Mouse (Mus musculus): ENCODE measurements at regions not wholly inside any gene's neighbourhood (a gene's known extent, or its start where the extent isn't known, plus 50 kb on each side); places are given as distances from the start of the nearest gene placed in this dataset.

DNA sequence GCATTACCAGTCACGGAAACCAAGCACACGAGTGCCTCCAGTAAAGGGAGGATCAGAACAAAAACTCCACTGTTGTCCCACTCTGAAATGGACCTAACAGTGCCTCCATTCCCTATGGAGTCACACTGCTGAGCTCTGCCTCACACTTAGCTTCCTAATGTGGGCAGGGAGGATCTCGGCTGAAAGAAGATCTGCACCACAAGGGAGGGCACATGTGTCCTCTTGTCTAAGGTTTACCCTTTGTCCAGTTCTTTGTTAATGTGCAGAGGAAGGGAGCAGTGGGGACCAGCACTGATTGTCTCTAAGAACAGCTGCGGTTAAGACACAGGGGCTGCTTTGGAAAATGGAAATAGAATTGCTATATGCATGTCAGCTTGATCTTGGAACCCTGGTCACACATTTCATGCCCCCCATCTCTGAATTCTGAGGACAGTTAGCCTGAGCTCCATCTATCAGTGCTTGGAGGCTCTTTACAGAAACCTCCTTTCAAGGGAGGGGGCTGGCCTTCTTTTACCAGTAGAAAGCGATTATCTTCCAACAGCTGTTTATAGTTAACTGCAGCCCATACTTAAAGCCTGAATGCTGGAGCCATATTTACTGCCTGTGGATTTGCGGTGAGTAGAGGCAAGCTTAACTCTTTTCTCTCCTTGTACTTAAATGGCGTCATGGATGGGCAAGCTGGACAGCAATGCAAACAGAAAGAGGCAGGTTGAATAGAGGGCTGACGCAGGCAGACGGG, 485.5 kb upstream of the Cdh11 start:
- no peak for DNase-seq

DNA sequence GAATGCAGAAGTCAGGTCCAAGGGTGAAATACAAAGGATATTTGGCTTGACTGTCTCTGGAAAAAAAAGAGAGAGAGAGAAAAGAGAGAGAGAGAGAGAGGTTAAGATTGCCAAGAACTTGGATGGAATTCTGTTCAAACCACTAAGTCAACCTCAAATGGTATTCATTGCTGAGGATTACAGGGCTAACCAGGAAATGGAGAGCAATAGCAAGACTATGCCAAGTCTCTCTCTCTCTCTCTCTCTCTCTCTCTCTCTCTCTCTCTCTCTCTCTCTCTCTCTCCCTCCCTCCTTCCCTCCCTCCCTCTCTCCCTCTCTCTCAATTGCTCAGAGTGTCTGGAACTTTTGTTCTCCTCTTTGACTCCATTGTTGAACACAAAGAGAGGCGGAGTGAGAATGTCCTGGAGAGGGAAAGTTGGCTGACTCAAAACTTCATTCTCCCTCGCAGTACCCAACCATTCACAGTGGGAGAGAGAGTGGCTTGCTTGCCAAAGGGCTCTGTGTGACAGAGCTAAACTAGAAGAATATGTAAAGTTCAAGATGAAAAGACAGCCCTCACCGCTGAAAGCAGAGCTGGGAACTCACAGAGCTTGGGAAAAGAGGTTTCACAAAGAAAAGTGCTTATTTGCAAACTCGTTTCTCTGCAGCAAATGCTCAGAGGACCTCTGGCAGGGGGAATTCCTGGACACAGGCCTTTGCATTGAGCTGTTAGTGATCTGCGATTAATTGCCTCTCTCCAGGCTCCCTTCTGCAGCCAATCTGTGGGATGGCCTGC, 487.1 kb upstream of the Cdh11 start:
- DNase-seq: peak; percentile 35

DNA sequence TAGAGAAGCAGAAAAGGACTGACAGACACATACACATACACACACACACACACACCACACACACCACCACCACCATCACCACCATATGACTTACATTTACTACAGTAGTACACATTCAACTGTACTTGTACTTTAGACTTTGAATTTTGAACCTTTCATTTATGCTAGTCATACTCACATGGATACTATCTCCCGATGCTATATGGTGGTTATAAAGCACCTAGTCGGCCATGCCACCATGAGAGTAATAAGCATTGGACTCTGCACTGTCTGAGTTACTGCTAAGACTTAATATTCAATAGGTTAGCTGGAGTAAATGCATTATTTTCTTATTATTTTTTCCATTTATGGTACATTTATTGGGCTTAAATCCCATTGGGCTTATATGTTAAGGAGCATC, 488.0 kb upstream of the Cdh11 start:
- no peak for DNase-seq

DNA sequence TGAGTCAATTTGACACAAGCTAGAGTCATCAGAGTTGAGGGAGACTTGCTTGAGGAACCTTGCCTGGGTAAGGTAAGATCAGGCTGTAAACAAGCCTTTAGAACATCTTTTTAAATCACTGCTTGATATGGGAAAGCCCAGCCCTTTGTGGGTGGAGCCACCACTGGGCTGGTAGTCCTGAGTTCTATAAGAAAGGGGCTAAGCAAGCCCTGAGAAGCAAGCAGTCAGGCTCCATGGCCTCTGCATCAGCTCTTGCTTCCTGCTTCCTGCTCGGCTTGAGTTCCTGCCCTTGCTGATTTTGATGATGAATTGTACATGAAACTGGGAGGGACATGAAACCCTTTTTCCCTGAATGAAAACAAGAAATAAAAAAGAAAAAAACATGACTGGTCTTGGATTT, 496.4 kb upstream of the Cdh11 start:
- no peak for DNase-seq

DNA sequence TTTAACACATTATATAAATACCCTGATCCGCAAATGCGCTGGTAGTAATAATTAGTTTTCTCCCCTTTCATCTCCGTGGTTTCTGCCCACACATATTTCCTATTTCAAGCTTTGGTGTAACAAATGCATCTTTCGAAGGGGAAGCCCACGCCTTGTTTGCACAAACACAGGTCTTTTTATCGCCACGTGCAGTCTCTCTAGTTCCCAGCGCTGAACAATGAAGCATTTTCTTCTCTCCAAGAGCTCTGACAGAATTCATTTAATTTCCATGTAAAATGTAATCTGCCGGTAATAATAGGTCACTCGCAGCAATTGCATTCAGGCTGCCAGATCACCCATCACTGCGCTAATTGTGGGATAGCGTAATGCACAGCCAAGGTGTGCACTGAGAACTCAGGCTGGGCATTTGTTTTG, 503.1 kb upstream of the Cdh11 start:
- peak; percentile 47 for DNase-seq

DNA sequence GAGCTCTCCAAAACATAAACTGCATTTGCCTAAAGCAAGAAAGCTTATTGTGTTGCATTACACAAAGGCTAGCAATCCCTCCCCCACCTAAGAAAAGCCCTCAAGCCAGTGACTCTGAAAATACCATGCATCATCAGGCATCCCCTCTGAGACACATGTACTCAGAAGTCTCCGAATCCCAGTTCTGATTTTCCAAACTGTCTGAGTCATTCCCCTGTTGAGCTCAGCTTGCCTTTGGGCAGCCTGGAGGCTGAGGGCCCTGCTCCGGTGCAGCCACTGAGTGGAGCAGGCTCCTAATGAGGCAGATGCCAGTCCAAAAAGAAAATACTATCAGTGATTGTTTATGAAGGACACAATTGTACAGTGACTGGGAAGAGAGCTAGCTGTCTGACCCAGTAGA, 507.5 kb upstream of the Cdh11 start:
- no peak for DNase-seq

DNA sequence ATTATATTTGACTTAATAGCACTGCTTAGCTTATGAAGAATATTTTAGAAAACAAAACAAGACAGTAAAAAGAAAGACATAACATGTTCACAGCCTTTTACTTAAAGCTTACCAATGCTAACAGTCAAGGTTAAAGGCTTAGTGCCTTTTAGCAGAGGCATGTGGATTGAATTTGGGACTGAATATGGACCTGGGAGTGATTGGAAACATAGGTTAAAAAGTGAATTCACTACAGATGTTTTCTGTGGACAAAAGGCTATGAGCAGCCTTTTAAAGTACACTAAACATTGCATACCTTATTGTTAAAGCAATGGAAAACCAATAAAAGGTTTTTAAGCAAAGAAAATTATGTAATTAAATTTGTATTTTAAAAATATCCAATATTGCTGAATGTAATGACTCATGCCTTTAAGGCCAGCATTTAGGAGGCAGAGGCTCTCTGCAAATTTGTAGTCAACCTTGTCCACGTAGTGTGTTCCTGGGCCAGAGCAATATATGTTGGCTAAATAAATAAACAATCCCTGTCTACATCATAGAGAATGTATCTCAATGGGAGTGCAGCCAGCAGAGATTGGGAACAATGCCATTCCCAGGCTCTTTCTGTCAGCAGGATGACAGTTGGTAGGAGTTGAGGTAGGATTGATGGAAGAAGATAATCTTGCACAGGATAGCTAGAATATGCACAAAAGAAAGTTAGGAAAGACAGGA, 521.2 kb upstream of the Cdh11 start:
- DNase-seq: no peak

DNA sequence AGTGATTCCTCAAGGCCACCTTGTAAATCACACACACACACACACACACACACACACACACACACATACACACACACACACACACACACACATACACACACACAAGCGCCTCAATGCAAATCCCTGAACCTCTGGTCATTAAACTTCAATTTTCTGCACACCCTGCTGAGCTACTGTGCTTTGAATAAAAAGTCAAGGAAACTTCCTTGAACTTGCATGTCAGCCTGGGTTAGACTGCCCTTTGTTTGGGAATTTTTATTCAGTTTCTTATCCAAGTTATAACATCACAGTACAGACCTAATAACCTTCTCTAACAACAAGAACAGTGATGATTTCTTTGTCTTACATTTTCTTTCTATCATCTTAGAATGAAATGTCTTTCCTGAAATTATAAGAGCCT, 528.1 kb upstream of the Cdh11 start:
- DNase-seq: no peak

DNA sequence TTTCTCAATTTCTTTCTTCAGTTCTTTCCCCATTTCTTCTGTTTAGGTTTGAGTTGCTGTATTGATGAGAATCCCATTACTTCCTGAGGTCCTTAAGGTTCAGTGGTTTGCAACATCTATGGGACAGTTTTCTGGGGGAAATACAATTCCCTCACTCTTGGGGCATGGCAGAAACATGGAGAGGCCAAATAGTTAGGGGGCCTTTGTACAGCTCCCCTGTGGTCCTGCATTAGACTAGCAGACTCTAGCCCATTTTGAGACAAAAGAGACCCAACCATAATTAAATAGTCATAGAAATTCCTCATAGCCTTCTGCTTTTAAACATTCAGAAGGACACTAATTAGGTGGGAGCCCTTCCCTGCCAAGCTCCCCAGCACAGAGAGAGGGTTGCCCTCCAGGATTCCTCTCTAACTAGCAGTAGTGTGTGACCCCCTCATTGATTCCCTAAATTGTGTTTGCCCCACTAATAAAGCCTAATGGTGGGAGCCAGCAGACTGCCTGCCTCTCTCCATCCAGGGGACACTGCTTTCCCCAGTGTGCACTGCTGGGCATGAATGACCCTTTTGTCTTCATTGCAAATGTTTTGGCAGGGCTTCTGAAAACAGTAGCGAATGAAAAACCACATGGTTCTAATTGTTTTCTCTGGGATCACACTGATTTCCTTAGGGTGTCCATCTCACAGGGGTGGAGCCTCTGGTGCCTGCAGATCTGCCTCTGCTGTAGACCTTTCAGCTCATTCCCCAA, 529.0 kb upstream of the Cdh11 start:
- peak; percentile 71 for DNase-seq

DNA sequence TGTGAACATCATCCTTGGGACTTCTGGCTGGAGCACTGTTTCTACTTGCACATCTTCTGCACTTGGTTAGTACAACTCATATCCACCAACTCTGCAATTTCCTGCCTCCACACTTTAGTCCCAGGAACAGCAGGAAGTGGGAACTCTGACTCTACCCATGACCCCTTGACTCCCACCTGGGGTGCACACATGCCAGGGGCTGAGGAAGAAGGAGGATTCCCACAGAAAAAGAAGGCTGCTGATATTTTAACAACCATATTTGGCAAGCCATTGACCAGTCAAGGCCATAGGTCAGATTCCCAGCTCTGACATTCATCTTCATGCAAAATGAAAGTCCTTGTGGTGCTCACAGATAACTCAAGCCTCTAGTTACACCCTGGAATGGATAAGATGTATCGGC, 530.3 kb upstream of the Cdh11 start:
- DNase-seq: no peak

DNA sequence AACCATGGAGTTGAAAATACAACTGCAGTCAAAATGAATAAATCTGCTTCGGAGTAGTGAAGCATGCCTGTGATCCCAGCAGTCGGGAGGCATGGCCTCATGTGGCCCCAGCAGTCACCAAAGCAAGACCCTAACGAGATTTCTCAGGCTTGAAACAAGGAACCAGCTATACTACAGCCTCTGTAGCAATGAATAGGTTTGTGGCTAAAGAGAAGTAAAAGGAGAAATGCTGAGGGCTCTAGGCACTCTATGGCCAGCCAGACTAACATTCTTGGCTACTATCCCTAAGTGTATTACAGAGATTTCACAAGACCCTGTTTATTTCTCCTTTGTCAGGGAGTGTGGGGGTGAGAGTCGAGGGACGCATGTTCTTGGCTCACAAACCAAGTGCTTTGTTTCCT, 531.2 kb upstream of the Cdh11 start:
- DNase-seq: no peak

DNA sequence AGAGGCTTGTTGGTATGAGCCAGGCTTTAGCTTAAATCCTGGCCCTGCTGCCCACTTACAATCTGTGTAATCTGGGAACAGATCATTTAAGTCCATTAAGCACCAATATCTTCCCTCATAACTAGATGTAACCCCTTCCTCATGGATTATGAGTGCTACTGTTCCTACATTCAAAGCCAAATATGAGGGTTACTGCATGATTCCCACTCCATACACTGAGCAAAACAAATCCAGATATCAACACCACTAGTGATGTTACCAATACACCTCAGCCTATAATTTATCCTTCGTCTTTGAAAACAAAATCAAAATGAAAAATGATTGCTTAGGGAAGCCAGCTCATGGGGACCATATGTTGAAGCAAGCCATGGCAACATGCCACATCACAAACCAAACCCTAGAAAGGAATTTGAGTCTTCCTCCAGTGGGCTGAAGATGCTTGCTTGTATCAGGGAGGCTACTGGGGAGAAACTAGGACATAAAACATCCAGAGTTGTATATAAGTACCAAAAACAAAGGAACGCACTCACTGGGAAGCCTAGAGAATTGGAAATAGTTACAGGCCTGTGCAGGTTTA, 531.8 kb upstream of the Cdh11 start:
- DNase-seq: no peak

DNA sequence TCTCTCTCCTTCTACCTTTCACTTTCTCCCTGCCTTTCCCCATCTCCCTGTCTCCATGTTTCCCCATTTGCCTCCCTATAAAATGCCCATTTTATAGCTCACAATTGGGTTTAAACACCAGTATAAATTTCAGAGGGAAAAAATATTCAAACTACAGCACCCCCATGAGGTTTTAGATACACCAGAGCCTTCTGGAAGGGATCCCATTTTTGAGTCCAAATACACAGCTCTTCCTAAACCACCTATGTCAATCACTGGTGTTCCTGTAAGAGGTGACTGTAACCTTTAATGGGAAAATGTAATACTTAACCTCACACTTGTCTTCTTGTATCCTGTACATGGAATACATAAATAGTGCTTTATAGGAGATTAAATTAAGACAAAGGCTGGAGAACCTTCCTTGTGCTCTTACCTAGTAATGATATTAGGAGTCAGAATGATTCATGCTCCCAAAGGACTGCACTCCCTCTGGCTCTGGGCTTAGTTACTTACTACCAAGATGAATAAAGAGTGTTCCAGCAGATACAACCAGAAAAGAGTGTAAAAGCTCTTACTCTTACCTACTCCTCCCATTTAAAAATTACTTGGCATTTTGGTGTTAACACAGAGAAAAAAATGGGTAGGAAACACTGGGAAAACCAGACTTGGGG, 538.7 kb upstream of the Cdh11 start:
- no peak for DNase-seq

DNA sequence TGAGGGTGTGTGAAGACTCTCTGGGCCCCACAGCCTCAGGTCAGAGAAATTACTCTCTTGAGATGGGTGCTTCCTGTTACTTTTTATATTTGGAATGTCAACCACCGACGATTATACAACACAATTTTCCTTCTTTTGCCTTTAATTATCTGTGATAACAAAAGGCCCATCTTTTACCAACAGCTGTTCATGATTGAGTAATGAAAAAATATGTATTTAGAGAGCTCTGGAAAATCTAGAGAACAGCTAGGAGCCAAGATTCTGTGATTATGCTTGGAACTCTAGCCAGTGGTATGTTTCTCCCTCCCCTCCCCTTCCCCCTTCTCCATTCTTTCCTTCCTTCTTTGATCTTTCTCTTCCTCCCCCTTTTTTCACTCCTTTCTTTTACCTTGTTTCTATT, 546.0 kb upstream of the Cdh11 start:
- DNase-seq: no peak

DNA sequence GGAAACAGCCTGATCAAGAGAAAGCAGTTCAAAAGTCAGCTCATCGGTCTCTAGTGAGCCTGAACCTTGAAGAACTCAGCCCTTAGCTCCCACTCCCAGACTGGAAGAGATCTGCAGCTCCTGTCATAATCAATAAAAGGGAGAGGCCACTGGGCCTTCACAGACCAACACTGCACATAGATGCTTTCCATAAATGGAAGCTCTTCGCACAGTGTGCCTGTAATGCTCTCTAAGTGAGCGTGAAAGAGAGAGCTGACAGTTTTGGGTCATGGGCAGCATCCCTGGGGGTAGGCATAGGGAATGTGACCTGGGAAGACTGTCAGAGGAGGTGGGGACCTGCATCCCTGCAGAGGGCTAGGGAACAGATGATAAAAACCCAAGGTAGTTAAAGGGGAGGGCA, 551.9 kb upstream of the Cdh11 start:
- no peak for DNase-seq

DNA sequence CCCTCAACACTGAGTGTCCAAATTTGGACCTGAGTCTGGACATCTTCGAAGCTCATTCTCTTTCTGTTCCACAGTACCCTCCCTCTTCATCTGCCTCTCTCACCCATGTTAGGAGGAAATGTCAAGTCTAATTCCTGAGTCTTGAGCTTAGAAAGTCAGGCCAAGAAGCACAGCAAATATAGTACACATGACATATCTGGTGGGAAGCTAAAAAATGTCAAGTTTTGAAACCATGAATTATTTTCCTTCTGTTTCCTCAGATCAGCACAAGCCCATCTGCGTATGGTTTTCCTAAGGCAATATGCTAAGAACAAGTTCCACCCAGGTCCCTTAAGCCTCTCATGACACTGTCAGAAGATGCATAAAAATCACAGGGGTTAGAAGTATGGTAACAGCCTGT, 553.6 kb upstream of the Cdh11 start:
- DNase-seq: peak; percentile 43

DNA sequence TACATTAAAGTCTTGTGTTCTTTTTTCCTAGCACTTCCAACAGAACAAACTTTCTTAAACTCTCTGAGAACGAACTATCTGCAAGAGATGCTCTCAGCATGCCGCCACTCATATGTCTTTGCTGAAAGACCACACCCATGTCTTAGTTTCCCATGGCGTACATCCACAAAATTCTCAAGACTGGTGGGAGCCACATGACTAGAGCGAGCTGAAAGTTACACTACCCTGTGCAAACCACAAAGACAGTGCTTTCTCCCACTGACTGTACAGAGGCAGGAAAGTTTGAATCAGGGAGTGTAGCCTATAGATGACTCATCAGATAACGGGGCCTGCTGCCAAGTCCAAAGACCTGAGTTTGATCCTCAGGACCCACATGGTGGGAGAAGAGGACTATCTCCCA, 554.5 kb upstream of the Cdh11 start:
- no peak for DNase-seq

DNA sequence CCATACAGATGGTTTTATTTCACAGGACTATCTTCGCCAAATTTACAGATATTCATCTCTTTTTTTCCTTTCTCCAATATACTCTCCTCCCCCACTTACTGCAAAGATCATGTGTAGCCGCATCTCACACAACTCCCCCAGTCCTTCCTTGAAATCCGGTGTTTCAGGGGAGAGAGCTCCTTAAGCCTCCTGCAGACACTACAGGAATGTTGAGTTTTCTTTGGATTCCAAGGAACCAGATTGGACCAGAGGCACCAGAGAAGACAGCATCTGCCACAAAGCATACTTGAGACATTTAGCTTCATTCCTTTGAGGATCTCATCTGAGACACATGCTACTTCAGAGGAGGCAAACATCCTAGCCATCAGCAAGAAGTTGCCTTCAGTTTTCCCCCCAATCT, 558.4 kb upstream of the Cdh11 start:
- peak; percentile 34 for DNase-seq

DNA sequence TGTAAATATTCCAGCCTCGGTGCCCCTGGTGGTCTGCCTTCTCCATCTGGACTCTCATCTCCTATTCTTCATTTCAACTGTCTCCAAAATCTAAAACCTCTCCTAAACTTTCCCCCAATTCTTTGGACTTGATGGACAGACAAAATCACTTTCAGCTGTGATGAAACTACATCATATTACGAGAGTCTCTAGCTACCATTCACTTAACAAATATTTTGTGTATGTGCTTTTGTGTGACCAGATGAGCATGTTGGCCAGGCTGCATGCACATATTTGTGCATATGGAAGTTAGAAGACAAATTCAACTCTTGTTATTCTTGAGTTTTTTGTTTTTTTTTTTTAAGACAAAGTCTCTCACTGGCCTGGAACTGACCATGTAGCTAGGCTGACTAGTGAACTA, 559.4 kb upstream of the Cdh11 start:
- no peak for DNase-seq

DNA sequence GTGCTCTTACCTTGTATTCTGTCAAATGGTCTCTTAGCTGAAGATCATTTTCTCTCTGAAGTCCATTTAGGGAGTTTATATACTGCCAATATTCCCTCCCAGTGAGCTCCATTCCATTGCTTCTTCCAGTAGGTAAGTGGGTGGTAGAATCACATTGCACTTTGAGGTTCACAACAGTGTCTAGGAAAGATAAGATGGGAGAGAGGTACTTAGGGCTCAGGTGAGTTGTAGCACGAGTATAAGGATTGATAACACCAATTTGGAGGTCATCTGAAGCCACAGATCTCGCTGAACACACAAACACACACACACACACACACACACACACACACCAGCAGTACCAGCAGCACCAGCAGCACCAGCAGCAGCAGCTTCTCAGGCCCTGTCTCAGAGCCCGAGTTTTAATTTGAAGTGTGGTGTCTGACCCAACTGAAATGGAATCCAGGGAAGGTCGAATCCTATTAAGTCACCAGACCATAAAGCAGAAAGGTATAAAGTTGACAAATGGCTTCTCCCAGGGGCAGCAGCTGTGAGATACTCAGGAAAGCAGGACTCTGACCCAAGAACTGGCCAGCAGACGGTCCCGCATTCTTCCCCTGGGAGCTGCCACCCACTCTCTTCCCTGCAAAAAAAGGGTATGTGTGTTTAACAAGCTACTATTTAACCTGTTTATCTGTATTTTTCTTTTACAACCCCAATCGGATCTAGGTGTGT, 561.9 kb upstream of the Cdh11 start:
- no peak for DNase-seq

DNA sequence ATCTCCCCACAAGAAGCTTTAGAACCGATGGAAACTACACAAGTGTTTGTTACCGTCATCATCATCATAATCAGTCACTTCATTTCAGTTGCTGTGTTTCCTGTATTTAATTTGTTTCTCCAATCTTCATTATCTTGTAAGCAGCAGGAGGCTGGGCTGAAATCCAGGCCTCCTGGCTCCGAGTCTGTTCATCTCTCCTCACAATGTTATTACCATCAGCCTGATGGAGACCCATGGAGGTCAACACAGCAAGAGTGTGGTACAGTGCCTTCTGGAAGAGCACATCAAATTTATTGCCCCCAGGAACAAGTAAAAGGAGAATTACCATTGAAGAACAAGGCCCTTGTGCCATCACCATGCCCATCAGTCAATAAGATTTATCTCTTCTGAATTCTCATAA, 576.3 kb upstream of the Cdh11 start:
- no peak for DNase-seq

DNA sequence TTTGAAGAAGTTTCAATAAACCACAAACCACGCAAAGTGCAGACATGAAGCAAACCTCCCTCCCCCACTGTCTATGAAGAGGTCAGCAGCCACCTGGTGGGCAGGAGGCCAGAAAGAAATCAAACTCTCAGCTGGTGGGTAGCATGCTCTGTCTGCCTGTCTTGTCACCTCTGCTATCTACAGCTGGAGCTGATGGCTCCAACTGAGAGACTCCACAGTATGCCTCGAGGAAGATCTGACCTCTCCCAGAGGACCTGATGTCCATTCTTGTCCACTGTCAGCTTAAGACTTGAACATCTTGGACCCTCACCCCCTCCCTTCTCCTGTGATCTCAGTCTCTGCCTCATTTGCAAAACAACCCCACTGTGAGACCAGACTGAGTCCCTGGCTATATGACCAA, 585.0 kb upstream of the Cdh11 start:
- DNase-seq: no peak

All from layer of hippocampus, adult 9-11 months (tissue).